Mouse (Mus musculus) colon, adult 2 months (tissue): Measurements from ENCODE around the gene Ly6g6c. TPM values are rescaled to one million over a fixed set of nuclear protein-coding genes. Genes with fewer than 3 reads are reported as not detected.

Experiments used
- polyA plus RNA-seq: library from polyadenylated mRNA; depleted of rRNA; stranded (reverse); fragments of >200 nt; gene quantifications from 2 replicates; pipeline ENCODE4 v1.2.3, GENCODE M21; 2012; rRNA removed

Ly6g6c gene
- polyA plus RNA-seq, 1 experiment: 10.4 TPM

Other genes starting within 250 kb of the Ly6g6c start
- 50.0 and 62.6 TPM in 2 replicates for gene Stk19, start 228.4 kb upstream of the Ly6g6c start, polyA plus RNA-seq
- 65.2 and 67.7 TPM in 2 replicates for gene Dxo, start 228.4 kb upstream of the Ly6g6c start, polyA plus RNA-seq
- 94.8 and 130 TPM in 2 replicates for gene Skiv2l, start 215.2 kb upstream of the Ly6g6c start, polyA plus RNA-seq
- 22.3 and 23.8 TPM in 2 replicates for gene Nelfe, start 215.0 kb upstream of the Ly6g6c start, polyA plus RNA-seq
- 28.6 and 30.9 TPM in 2 replicates for gene Cfb, start 202.9 kb upstream of the Ly6g6c start, polyA plus RNA-seq
- 7.3 and 7.9 TPM in 2 replicates for gene Zbtb12, start 185.9 kb upstream of the Ly6g6c start, polyA plus RNA-seq
- not detected in 2 replicates for gene Gm20547, start 183.3 kb upstream of the Ly6g6c start, polyA plus RNA-seq
- gene C2, start 167.1 kb upstream of the Ly6g6c start, polyA plus RNA-seq: 4.2 and 4.7 TPM in 2 replicates
- gene Ehmt2, start 166.9 kb upstream of the Ly6g6c start, polyA plus RNA-seq: 317 and 331 TPM in 2 replicates
- 338 and 452 TPM in 2 replicates for gene Slc44a4, start 150.9 kb upstream of the Ly6g6c start, polyA plus RNA-seq
- gene Neu1, start 134.1 kb upstream of the Ly6g6c start, polyA plus RNA-seq: 197 and 259 TPM in 2 replicates
- 77.4 and 78.5 TPM in 2 replicates for gene Hspa1b, start 106.2 kb upstream of the Ly6g6c start, polyA plus RNA-seq
- gene Gm20481, start 95.5 kb upstream of the Ly6g6c start, polyA plus RNA-seq: not detected in 2 replicates
- gene Hspa1a, start 93.2 kb upstream of the Ly6g6c start, polyA plus RNA-seq: 40.8 and 41.4 TPM in 2 replicates
- 0.30 and 0.82 TPM in 2 replicates for gene Hspa1l, start 92.7 kb upstream of the Ly6g6c start, polyA plus RNA-seq
- 57.6 and 64.6 TPM in 2 replicates for gene Lsm2, start 83.5 kb upstream of the Ly6g6c start, polyA plus RNA-seq
- 196 and 213 TPM in 2 replicates for gene Vars, start 64.4 kb upstream of the Ly6g6c start, polyA plus RNA-seq
- gene Vwa7, start 48.8 kb upstream of the Ly6g6c start, polyA plus RNA-seq: 0.73 and 0.83 TPM in 2 replicates
- 1.0 and 2.3 TPM in 2 replicates for gene Sapcd1, start 37.4 kb upstream of the Ly6g6c start, polyA plus RNA-seq
- 4.0 and 6.0 TPM in 2 replicates for gene Msh5, start 18.6 kb upstream of the Ly6g6c start, polyA plus RNA-seq
- gene Clic1, start 15.4 kb upstream of the Ly6g6c start, polyA plus RNA-seq: 209 and 215 TPM in 2 replicates
- 32.5 and 33.0 TPM in 2 replicates for gene Ddah2, start 6.4 kb upstream of the Ly6g6c start, polyA plus RNA-seq
- gene Mpig6b, start 796 bp downstream of the Ly6g6c start, polyA plus RNA-seq: 0.82 and 1.0 TPM in 2 replicates
- 77.8 and 86.1 TPM in 2 replicates for gene Ly6g6e, start 11.5 kb downstream of the Ly6g6c start, polyA plus RNA-seq
- 19.4 and 23.3 TPM in 2 replicates for gene Ly6g6d, start 12.7 kb downstream of the Ly6g6c start, polyA plus RNA-seq
- 2.1 and 2.8 TPM in 2 replicates for gene Ly6g6f, start 20.2 kb downstream of the Ly6g6c start, polyA plus RNA-seq
- gene Abhd16a, start 23.9 kb downstream of the Ly6g6c start, polyA plus RNA-seq: 238 and 254 TPM in 2 replicates
- gene Ly6g5c, start 42.9 kb downstream of the Ly6g6c start, polyA plus RNA-seq: not detected in 2 replicates
- 0.72 and 0.86 TPM in 2 replicates for gene Ly6g5b, start 50.0 kb downstream of the Ly6g6c start, polyA plus RNA-seq
- 23.3 and 25.0 TPM in 2 replicates for gene Gpank1, start 56.1 kb downstream of the Ly6g6c start, polyA plus RNA-seq
- gene Csnk2b, start 56.7 kb downstream of the Ly6g6c start, polyA plus RNA-seq: 262 and 295 TPM in 2 replicates
- gene D17H6S53E, start 61.0 kb downstream of the Ly6g6c start, polyA plus RNA-seq: 16.7 and 18.2 TPM in 2 replicates
- 0.12 and 0.19 TPM in 2 replicates for gene Apom, start 66.7 kb downstream of the Ly6g6c start, polyA plus RNA-seq
- 221 and 228 TPM in 2 replicates for gene Bag6, start 69.8 kb downstream of the Ly6g6c start, polyA plus RNA-seq
- 341 and 379 TPM in 2 replicates for gene Prrc2a, start 99.5 kb downstream of the Ly6g6c start, polyA plus RNA-seq
- gene Aif1, start 110.7 kb downstream of the Ly6g6c start, polyA plus RNA-seq: 1.6 and 2.5 TPM in 2 replicates
- gene Lst1, start 123.1 kb downstream of the Ly6g6c start, polyA plus RNA-seq: 8.1 and 10.4 TPM in 2 replicates
- 20.1 and 22.9 TPM in 2 replicates for gene Ltb, start 129.1 kb downstream of the Ly6g6c start, polyA plus RNA-seq
- gene Tnf, start 136.6 kb downstream of the Ly6g6c start, polyA plus RNA-seq: 1.3 TPM in 2 replicates
- 1.4 and 1.8 TPM in 2 replicates for gene Lta, start 140.0 kb downstream of the Ly6g6c start, polyA plus RNA-seq
- not detected in 2 replicates for gene Gm16181, start 155.4 kb downstream of the Ly6g6c start, polyA plus RNA-seq
- gene Atp6v1g2, start 168.3 kb downstream of the Ly6g6c start, polyA plus RNA-seq: 4.6 and 5.1 TPM in 2 replicates
- 28.9 and 34.5 TPM in 2 replicates for gene Nfkbil1, start 170.4 kb downstream of the Ly6g6c start, polyA plus RNA-seq
- gene Ddx39b, start 176.4 kb downstream of the Ly6g6c start, polyA plus RNA-seq: 211 and 238 TPM in 2 replicates
- 837 and 1,001 TPM in 2 replicates for gene H2-D1, start 197.3 kb downstream of the Ly6g6c start, polyA plus RNA-seq